Mouse (Mus musculus) mouse embryonic stem cell (cell line): ENCODE data around the gene Gpr141.
"Not testable (repeated sequence)": the region's sequence is repeated elsewhere in the genome, so short reads cannot be mapped to it uniquely, and the experiment has no call there.

Experiments
- in situ Hi-C, 2 experiments: fragments of 300-500 bp; cut with MboI; formaldehyde crosslinking; loops; 1 replicate in 1 of 2; 3 replicates in 1 of 2; pipeline ENCODE4 v1.14.3; 2019 to 2020; ENCODE audit warnings: low sequenced_read_pairs in 2 of 2, low pct_unique_long_range_greater_than_20kb in 1 of 2, mixed read lengths in 1 of 2; ENCODE audit not compliant: unreplicated experiment in 1 of 2

The Gpr141 gene

GRCm38 (mm10) chr13:19824071-19824470 is at the start of gene Gpr141:
TSS of gene Gpr141 (minus strand) at chr13:19824257.
- in situ Hi-C loops = no loop called here

- in situ Hi-C loops = no loop called here
Measured at GRCm38 (mm10) chr13:19864241-19864640, 40.2 kb upstream of the Gpr141 start.

GRCm38 (mm10) chr13:19854629-19855333 is 30.7 kb upstream of the Gpr141 start:
- in situ Hi-C loops = no loop called here

GRCm38 (mm10) chr13:19854049-19854448 is 30.0 kb upstream of the Gpr141 start:
- in situ Hi-C loops = no loop called here

DNA sequence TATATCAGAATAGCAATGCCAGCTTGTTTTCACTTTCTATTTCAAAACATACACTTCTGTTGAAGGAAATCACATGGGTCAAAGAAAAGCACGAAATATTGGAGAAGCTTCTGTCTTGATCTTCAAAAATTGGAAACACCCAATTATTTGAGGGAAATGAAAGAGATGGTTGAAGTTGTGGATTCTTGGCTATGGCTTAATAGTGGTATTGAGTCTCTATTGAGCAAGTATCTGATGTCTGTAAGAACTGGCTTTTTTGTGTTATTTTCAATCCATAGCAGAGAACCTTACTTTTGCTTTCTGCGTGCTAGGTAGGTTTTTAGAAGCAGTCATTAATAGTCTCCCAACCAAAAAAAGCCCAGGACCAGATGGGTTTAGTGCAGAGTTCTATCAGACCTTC is 19.4 kb upstream of the Gpr141 start:
- in situ Hi-C loops = no loop called here

DNA sequence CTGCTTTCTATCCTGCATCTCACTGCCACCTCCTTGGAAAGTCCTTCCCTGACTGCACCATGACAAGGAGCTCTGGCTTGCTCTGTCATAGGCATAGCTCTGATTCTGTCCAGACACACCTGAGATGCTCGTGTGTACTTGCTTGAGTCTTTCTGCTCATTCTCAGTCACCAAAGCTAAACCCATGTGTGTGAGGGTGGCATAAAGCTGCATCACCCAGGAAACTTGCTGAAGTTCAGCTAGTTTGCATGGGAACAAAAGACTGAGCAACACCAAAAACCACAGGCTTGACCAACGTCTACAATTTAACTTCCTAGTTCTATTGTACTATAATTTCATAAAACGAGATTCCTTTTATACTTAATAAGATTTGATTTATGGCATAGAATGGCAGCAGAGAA is 18.6 kb upstream of the Gpr141 start:
- in situ Hi-C loops = no loop called here

GRCm38 (mm10) chr13:19841615-19842014 is 17.6 kb upstream of the Gpr141 start:
- in situ Hi-C loops = no loop called here

DNA sequence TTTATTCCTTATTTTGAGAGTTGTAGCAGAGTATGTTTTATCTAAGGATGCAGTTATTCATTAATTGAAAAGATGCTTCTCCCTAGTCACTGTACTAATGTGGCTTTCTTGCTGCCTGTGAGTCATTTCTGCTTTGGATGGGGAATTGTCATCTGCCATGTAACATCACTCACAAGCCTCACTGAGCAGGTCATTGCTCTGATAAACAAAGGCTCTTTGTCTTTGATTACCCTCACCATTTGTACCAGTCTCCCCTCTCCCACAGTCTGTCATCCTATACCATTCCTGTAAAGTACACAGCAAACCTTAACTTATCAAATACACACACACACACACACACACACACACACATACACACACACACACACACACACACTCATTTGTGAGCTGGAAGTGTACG is 16.1 kb upstream of the Gpr141 start:
- in situ Hi-C loops = no loop called here

DNA sequence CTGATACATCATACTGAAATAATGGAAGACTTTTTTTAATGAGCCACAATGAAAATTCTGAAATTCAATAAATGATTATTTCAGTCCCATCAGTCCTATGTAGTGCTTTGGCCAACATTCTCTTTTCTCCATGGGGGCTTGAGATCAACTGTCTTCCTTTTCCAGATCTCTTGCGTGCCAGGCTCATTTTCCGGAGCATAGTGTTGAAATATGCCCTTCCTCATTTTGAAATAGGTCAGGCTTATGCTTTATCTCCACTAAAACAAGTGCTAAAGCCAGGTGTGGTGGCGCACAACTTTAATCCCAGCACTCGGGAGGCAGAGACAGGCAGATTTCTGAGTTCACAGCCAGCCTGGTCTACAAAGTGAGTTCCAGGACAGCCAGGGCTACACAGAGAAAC is 6.5 kb upstream of the Gpr141 start:
- in situ Hi-C loops = no loop called here

DNA sequence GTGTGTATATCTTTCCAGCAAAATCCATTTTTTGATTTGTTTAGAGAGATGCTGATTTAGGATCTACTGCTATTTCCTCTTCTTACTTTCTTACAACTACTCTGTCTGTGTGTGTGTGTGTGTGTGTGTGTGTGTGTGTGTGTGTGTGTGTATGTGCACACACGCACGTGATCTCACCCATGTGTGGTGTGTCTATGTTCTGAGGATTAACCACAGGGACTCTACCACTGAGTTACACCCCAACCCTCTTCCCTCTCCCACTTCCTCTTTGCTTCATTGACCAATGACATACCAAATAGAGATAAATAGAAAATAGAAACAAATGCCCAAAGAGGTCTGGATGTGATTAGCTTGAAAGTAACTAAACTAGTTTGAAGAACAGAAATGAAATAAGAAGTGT is 4.0 kb upstream of the Gpr141 start:
- in situ Hi-C loops = no loop called here

DNA sequence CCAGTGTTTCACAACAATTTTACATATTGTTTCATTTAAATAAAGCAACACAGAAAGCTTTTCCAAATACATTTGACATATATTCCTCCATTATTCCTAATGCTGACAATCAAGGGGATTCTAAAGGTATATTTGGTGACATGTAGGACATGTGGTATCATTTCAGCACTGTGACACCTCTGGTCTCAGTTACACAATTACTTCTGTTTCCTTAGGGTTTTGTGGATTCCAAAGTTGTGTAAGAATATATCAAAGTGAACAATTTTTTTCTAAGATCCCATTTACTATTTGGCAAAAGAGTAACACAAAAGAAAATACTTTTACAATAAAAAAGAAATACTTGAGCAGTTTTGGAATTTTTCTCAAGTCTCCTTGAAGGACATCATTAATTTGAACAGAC is 2.4 kb downstream of the Gpr141 start:
- in situ Hi-C loops = no loop called here

DNA sequence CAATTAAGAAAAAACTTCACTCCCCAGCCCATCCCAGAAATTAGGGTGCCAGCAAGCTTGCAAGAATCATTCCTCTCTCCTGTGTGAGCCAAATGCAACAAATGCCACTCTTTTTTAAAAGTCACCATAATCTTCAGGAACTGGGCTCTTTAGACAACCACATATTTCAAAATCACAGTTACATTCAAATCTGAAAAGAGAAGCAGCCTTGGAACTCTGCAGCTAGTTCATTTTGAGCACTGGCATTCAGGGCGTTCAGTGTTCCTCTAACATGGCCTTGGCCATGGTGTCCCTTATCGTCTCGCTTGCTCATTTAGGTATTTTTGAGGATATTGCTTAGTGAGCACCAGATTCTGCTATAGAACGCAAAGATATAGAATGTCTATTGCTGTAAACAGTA is 4.1 kb downstream of the Gpr141 start:
- in situ Hi-C loops = no loop called here

GRCm38 (mm10) chr13:19819243-19819642 is 4.8 kb downstream of the Gpr141 start:
- in situ Hi-C loops = no loop called here

DNA sequence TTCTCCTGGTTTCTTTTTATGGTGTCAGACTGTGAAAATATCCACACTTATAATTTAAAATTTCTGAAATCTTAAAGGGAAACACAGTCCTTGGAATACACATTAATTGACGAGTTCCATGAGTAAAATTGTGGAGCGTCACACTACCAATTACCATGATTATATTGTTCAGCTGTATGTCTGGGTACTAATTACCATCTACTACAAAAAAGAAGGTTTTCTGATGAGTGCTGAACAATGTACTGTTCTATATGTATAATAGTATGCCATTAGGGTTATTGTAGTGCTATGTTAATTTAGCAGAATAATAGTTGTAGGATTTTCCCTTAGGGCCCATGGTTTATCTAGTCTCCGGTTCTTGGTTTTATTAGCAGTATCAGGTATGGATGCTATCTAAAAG is 29.1 kb downstream of the Gpr141 start:
- in situ Hi-C loops = no loop called here

- in situ Hi-C loops = no loop called here
Measured at GRCm38 (mm10) chr13:19794486-19794885, 29.6 kb downstream of the Gpr141 start.

GRCm38 (mm10) chr13:19793761-19794160 is 30.3 kb downstream of the Gpr141 start:
- in situ Hi-C loops = no loop called here

- in situ Hi-C loops = not testable (repeated sequence)
Measured at GRCm38 (mm10) chr13:19787946-19788345, 36.1 kb downstream of the Gpr141 start.

DNA sequence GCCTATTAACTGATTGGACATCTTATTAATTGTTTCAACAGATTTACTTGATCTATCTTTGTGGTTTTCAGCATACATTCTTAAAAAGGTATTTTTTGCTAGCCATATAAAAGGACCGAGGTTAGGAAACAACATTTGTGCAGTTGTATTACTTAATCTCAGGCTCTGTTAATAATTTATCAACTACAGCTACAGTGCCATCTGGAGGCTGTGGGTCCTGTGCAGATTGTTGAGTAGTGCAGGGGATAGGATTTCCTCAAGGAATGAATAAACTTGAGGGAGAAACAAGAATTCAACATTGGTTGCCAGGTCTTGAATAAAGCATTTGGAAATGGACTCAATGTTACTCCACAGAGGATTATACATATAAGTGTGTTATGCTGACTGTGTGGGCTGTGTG is 53.9 kb downstream of the Gpr141 start:
- in situ Hi-C loops = no loop called here

- in situ Hi-C loops = no loop called here
Measured at GRCm38 (mm10) chr13:19767202-19767601, 56.9 kb downstream of the Gpr141 start.

- in situ Hi-C loops = no loop called here
Measured at GRCm38 (mm10) chr13:19764276-19764675, 59.8 kb downstream of the Gpr141 start.

GRCm38 (mm10) chr13:19763211-19763610 is 60.8 kb downstream of the Gpr141 start:
- in situ Hi-C loops = no loop called here
